Mouse (Mus musculus): ENCODE measurements around the gene Arxes1.
"Not testable (repeated sequence)": the region's sequence is repeated elsewhere in the genome, so short reads cannot be mapped to it uniquely, and the experiment has no call there.

DNA sequence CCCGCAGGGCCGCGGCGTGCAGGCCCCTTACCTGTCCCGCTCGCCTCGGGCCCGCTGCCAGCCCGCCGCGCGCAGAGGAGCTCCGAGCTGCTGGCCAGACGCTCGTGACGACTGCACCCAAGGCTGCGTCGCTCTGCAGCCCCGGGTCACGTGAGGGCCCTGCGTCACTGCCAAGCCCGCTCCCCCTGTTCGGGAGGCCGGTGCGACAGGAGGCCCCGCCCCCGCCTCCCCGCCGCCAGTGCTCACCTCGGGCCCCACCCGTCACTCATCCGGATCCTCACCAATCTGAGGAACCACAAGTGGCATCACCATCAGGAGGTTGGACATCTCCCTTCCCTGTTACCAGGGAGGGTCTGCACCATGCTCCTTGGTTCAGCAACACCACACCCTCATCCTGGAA lies 34.9 kb downstream of the Arxes1 start, which contains the start of gene Bex2:
- TF ChIP-seq GATA1 (IDR thresholded peaks at IDR 0.05; ENCODE audit: borderline replicate concordance, low read length); FLI1 (IDR thresholded peaks at IDR 0.05; ENCODE audit: low read length): not testable (repeated sequence)

Measured in megakaryocyte, embryonic 14.5 days (primary cell).